Mouse (Mus musculus) forebrain, embryonic 16.5 days (tissue): Measurements from ENCODE around the gene Ndufs3. TPM values are rescaled to one million over a fixed set of nuclear protein-coding genes. Genes with fewer than 3 reads are reported as not detected.
"Not testable (repeated sequence)": the region's sequence is repeated elsewhere in the genome, so short reads cannot be mapped to it uniquely, and the experiment has no call there.

Source experiments
- ATAC-seq: fragments of 200-750 bp; cut with Nextera tagmentation; 2 replicates; pipeline ENCODE4 v1.8.0; 2017; ENCODE audit warnings: mild to moderate bottlenecking, moderate library complexity
- H3K27ac ChIP-seq: fragments of 300-500 bp; sonication (generic); 2 replicates; pipeline ENCODE4 v1.5.1; 2014; ENCODE audit warnings: low read length, control low read depth
- H3K27me3 ChIP-seq: fragments of 300-500 bp; sonication (generic); replicated peaks from 2 replicates; pipeline ENCODE4 v1.6.1; 2014; ENCODE audit warnings: low read length; ENCODE audit not compliant: control insufficient read depth, insufficient read depth
- H3K36me3 ChIP-seq: fragments of 300-500 bp; sonication (generic); 2 replicates; pipeline ENCODE4 v1.6.1; 2014; ENCODE audit not compliant: control insufficient read depth, insufficient read depth
- H3K4me1 ChIP-seq: fragments of 300-500 bp; sonication (generic); replicated peaks from 2 replicates; pipeline ENCODE4 v1.6.1; 2014; ENCODE audit warnings: low read length; ENCODE audit not compliant: control insufficient read depth, insufficient read depth
- H3K4me2 ChIP-seq: fragments of 300-500 bp; sonication (generic); 2 replicates; pipeline ENCODE4 v1.6.1; 2014; ENCODE audit warnings: mild to moderate bottlenecking, low read length, control low read depth
- H3K4me3 ChIP-seq: fragments of 300-500 bp; sonication (generic); replicated peaks from 2 replicates; pipeline ENCODE4 v1.5.1; 2014; ENCODE audit warnings: mild to moderate bottlenecking, low read length, control low read depth
- H3K9ac ChIP-seq: fragments of 300-500 bp; sonication (generic); replicated peaks from 2 replicates; pipeline ENCODE4 v1.6.1; 2014; ENCODE audit warnings: low read depth, low read length, control low read depth
- H3K9me3 ChIP-seq: fragments of 300-500 bp; sonication (generic); 2 replicates; pipeline ENCODE4 v1.6.1; 2016; ENCODE audit warnings: low read length; ENCODE audit not compliant: control insufficient read depth
- WGBS: fragments of 180-500 bp; shearing (Covaris S2); extraction: QIAGEN DNeasy Blood & Tissue Kit; methylation state at CpG from one replicate; pipeline ENCODE4 v1.1.7; 2014; 5-methylcytosine and 5-hydroxymethylcytosine counted together
- polyA plus RNA-seq: library from polyadenylated mRNA; unstranded; fragments of >200 nt; fragmentation: Nextera tagmentation; extraction: Ambion mirVana; gene quantifications from 2 replicates; pipeline ENCODE4 v1.2.1, GENCODE M21; 2015

Gene Ndufs3
- polyA plus RNA-seq, 1 experiment from 2014 or later: 212 TPM

GRCm38 (mm10) chr2:90913671-90914070 is 9.0 kb upstream of the Ndufs3 start:
- H3K4me3 ChIP-seq: no peak overlapping the region
- H3K9ac ChIP-seq: no peak overlapping the region
- no peaks in the 10 kb centered on the region for H3K27me3 ChIP-seq
- no peaks in the 10 kb centered on the region for H3K9me3 ChIP-seq
- 48% methylated on average over 2 of the region's 2 CpGs for WGBS
- ATAC-seq: no peak
- H3K36me3 ChIP-seq: peaks cover 24% of the 10 kb centered on the region
- H3K4me1 ChIP-seq: peaks cover 27% of the 10 kb centered on the region
- no peak overlapping the region for H3K4me2 ChIP-seq
- H3K27ac ChIP-seq: no peak overlapping the region

GRCm38 (mm10) chr2:90911668-90912067 is 7.0 kb upstream of the Ndufs3 start:
- Histone ChIP-seq H3K27ac (no peak overlapping the region), H3K4me3 (no peak overlapping the region), H3K4me1 (peaks cover 19% of the 10 kb centered on the region), H3K27me3 (no peaks in the 10 kb centered on the region), H3K36me3 (peaks cover 27% of the 10 kb centered on the region), H3K4me2 (no peak overlapping the region), H3K9ac (no peak overlapping the region), H3K9me3 (no peaks in the 10 kb centered on the region)
- WGBS: 79% methylated on average over 1 of the region's 1 CpGs
- ATAC-seq: no peak

- H3K4me2 ChIP-seq: no peak overlapping the region
- no peak for ATAC-seq
- peaks cover 17% of the 10 kb centered on the region for H3K4me1 ChIP-seq
- H3K9me3 ChIP-seq: no peaks in the 10 kb centered on the region
- H3K9ac ChIP-seq: no peak overlapping the region
- peaks cover 27% of the 10 kb centered on the region for H3K36me3 ChIP-seq
- no peak overlapping the region for H3K4me3 ChIP-seq
- H3K27me3 ChIP-seq: no peaks in the 10 kb centered on the region
- WGBS: 92% methylated on average over 1 of the region's 1 CpGs
- H3K27ac ChIP-seq: no peak overlapping the region
Measured at GRCm38 (mm10) chr2:90910861-90911260, 6.2 kb upstream of the Ndufs3 start.

- H3K9me3 ChIP-seq: no peaks in the 10 kb centered on the region
- WGBS: 94% methylated on average over 2 of the region's 2 CpGs
- H3K36me3 ChIP-seq: peaks cover 23% of the 10 kb centered on the region
Measured at GRCm38 (mm10) chr2:90906721-90907120, 2.1 kb upstream of the Ndufs3 start.

GRCm38 (mm10) chr2:90904856-90905224 is 213 bp upstream of the Ndufs3 start:
- Histone ChIP-seq H3K27me3 (no peaks in the 10 kb centered on the region), H3K4me3 (peak overlapping the region; percentile 76), H3K9ac (peak overlapping the region; percentile 85), H3K27ac (peak overlapping the region; percentile 91), H3K4me2 (peak overlapping the region; percentile 82), H3K4me1 (peaks cover 27% of the 10 kb centered on the region), H3K9me3 (no peaks in the 10 kb centered on the region), H3K36me3 (peaks cover 13% of the 10 kb centered on the region)
- ATAC-seq: no peak; the same call in 1 of the 2 replicates
- under 1% methylated on average over 21 of the region's 21 CpGs for WGBS

More at GRCm38 (mm10) chr2:90906721-90907120, 2.1 kb upstream of the Ndufs3 start:
- Histone ChIP-seq H3K27me3 (no peaks in the 10 kb centered on the region), H3K4me2 (no peak overlapping the region), H3K27ac (no peak overlapping the region), H3K4me3 (no peak overlapping the region), H3K4me1 (peaks cover 27% of the 10 kb centered on the region), H3K9ac (no peak overlapping the region)
- no peak for ATAC-seq

GRCm38 (mm10) chr2:90903398-90903797 is 1.2 kb downstream of the Ndufs3 start:
- peak overlapping the region; percentile 76 for H3K4me3 ChIP-seq
- no peaks in the 10 kb centered on the region for H3K27me3 ChIP-seq
- H3K27ac ChIP-seq: no peak overlapping the region
- 77% methylated on average over 2 of the region's 2 CpGs for WGBS
- H3K4me1 ChIP-seq: peaks cover 27% of the 10 kb centered on the region
- peaks cover 10% of the 10 kb centered on the region; the same call in 1 of the 2 replicates for H3K36me3 ChIP-seq
- ATAC-seq: no peak
- peak overlapping the region; percentile 82 for H3K4me2 ChIP-seq
- H3K9me3 ChIP-seq: no peaks in the 10 kb centered on the region
- peak overlapping the region; percentile 85 for H3K9ac ChIP-seq

- peaks cover 13% of the 10 kb centered on the region for H3K36me3 ChIP-seq
- not testable (repeated sequence) for ATAC-seq, H3K9ac ChIP-seq, H3K4me2 ChIP-seq, H3K27ac ChIP-seq, H3K4me3 ChIP-seq, H3K9me3 ChIP-seq, H3K27me3 ChIP-seq
- 94% methylated on average over 3 of the region's 3 CpGs for WGBS
- peaks cover 14% of the 10 kb centered on the region for H3K4me1 ChIP-seq
Measured at GRCm38 (mm10) chr2:90894299-90894677, 10.3 kb downstream of the Ndufs3 start.

- no peak for ATAC-seq
- no peak overlapping the region for H3K4me3 ChIP-seq
- peaks cover 9% of the 10 kb centered on the region for H3K36me3 ChIP-seq
- WGBS: 92% methylated on average over 6 of the region's 6 CpGs
- H3K9ac ChIP-seq: no peak overlapping the region
- no peaks in the 10 kb centered on the region for H3K9me3 ChIP-seq
- no peak overlapping the region for H3K4me2 ChIP-seq
- H3K27me3 ChIP-seq: 0 out of 2 replicates have a peak, but pooled peaks cover 2% of the 10 kb centered on the region
- H3K4me1 ChIP-seq: peaks cover 17% of the 10 kb centered on the region
- no peak overlapping the region for H3K27ac ChIP-seq
Measured at GRCm38 (mm10) chr2:90893673-90894298, 10.8 kb downstream of the Ndufs3 start.

- H3K27ac ChIP-seq: peak overlapping the region; percentile 9; the same call in 1 of the 2 replicates
- peaks cover 26% of the 10 kb centered on the region for H3K4me1 ChIP-seq
- ATAC-seq: peak; percentile 67
- 0 out of 2 replicates have a peak, but pooled peaks cover 6% of the 10 kb centered on the region for H3K27me3 ChIP-seq
- H3K4me2 ChIP-seq: peak overlapping the region; percentile 74
- H3K9ac ChIP-seq: peak overlapping the region; percentile 64
- 6% methylated on average over 119 of the region's 133 CpGs for WGBS
- H3K9me3 ChIP-seq: no peaks in the 10 kb centered on the region
- H3K36me3 ChIP-seq: peaks cover 4% of the 10 kb centered on the region
- peak overlapping the region; percentile 51 for H3K4me3 ChIP-seq
Measured at GRCm38 (mm10) chr2:90889550-90890548, 14.8 kb downstream of the Ndufs3 start.
